Mouse (Mus musculus): ENCODE measurements around the gene Hhat. TPM values are rescaled to one million over a fixed set of nuclear protein-coding genes. Genes with fewer than 3 reads are reported as not detected.
A peak's percentile ranks its signal among the peaks of the same experiment; 100 is the strongest.

The Hhat gene
- total RNA-seq, 2 experiments from 2014 or later = 2.1 to 2.4 TPM

GRCm38 (mm10) chr1:192745240-192746101, 25.6 kb downstream of the Hhat start:
- intact Hi-C loops (cut with DNase I) = no loop called here
- DNase-seq = peak; percentile 29 to 55

- intact Hi-C loops (cut with DNase I) = no loop called here
- no peak for DNase-seq
Measured at GRCm38 (mm10) chr1:192744880-192745239, 26.2 kb downstream of the Hhat start.

- no peak for DNase-seq
- intact Hi-C loops (cut with DNase I) = no loop called here
Measured at GRCm38 (mm10) chr1:192742394-192743251, 28.4 kb downstream of the Hhat start.

GRCm38 (mm10) chr1:192741896-192742295, 29.1 kb downstream of the Hhat start:
- intact Hi-C loops (cut with DNase I) = no loop called here
- DNase-seq = no peak

GRCm38 (mm10) chr1:192736524-192736923, 34.5 kb downstream of the Hhat start:
- intact Hi-C loops (cut with DNase I) = no loop called here
- no peak for DNase-seq

- intact Hi-C loops (cut with DNase I) = no loop called here
Measured at GRCm38 (mm10) chr1:192736002-192736426, 35.0 kb downstream of the Hhat start.

GRCm38 (mm10) chr1:192730517-192730916, 40.5 kb downstream of the Hhat start:
- DNase-seq = no peak
- intact Hi-C loops (cut with DNase I) = no loop called here

More at GRCm38 (mm10) chr1:192736002-192736426, 35.0 kb downstream of the Hhat start:
- DNase-seq = no peak

GRCm38 (mm10) chr1:192726996-192727624, 43.9 kb downstream of the Hhat start:
- intact Hi-C loops (cut with DNase I) = loop anchor here (1.0 to 10.0 kb wide), 4 partner anchors 58 to 398 kb away; no protein-coding TSS in a partner anchor
- DNase-seq = peak; percentile 68

GRCm38 (mm10) chr1:192722147-192722546, 48.9 kb downstream of the Hhat start:
- intact Hi-C loops (cut with DNase I) = loop anchor here (10.0 kb wide), 1 partner anchor 403 kb away; no protein-coding TSS in a partner anchor
- DNase-seq = peak; percentile 41 to 69

GRCm38 (mm10) chr1:192720156-192720555, 50.9 kb downstream of the Hhat start:
- intact Hi-C loops (cut with DNase I) = loop anchor here (10.0 kb wide), 1 partner anchor 405 kb away; no protein-coding TSS in a partner anchor
- DNase-seq = no peak

- intact Hi-C loops (cut with DNase I) = loop anchor here (1.0 to 5.0 kb wide), 3 partner anchors 113 to 540 kb away; partner anchors contain the start of gene Kcnh1
Measured at GRCm38 (mm10) chr1:192711779-192712348, 59.2 kb downstream of the Hhat start.

GRCm38 (mm10) chr1:192700339-192701073, 70.5 kb downstream of the Hhat start:
- intact Hi-C loops (cut with DNase I) = no loop called here
- no peak for DNase-seq

More at GRCm38 (mm10) chr1:192711779-192712348, 59.2 kb downstream of the Hhat start:
- peak; percentile 47 to 66 for DNase-seq

GRCm38 (mm10) chr1:192699101-192699500, 71.9 kb downstream of the Hhat start:
- intact Hi-C loops (cut with DNase I) = no loop called here
- DNase-seq = no peak

GRCm38 (mm10) chr1:192696371-192696863, 74.6 kb downstream of the Hhat start:
- intact Hi-C loops (cut with DNase I) = no loop called here
- no peak for DNase-seq

- no peak for DNase-seq
- intact Hi-C loops (cut with DNase I) = no loop called here
Measured at GRCm38 (mm10) chr1:192693644-192694043, 77.4 kb downstream of the Hhat start.

- intact Hi-C loops (cut with DNase I) = no loop called here
- no peak for DNase-seq
Measured at GRCm38 (mm10) chr1:192692982-192693381, 78.0 kb downstream of the Hhat start.

GRCm38 (mm10) chr1:192682219-192682951, 88.6 kb downstream of the Hhat start:
- no peak for DNase-seq
- intact Hi-C loops (cut with DNase I) = no loop called here

- intact Hi-C loops (cut with DNase I) = no loop called here
- DNase-seq = no peak
Measured at GRCm38 (mm10) chr1:192677236-192677635, 93.8 kb downstream of the Hhat start.

GRCm38 (mm10) chr1:192663608-192664007, 107.4 kb downstream of the Hhat start:
- no peak for DNase-seq
- intact Hi-C loops (cut with DNase I) = no loop called here

Data from heart, postnatal 36 days (tissue).